Mouse (Mus musculus): ENCODE data around the gene Hdhd5.

- TF ChIP-seq CTCF (IDR thresholded peaks at IDR 0.05; ENCODE audit: low read depth, low read length) = no peak
- TF ChIP-seq POLR2A (IDR thresholded peaks at IDR 0.05; ENCODE audit: borderline replicate concordance, low read depth, low read length) = no peak
These were observed 68.9 kb downstream of the Hdhd5 start for GRCm38 (mm10) chr6:120462251-120462650.
